8 mouse cellular contexts compared by ENCODE assay signal in genomic region chr8:79030326-79031265, GRCm38 (mm10). TPM values are rescaled to one million over a fixed set of nuclear protein-coding genes. Genes with fewer than 3 reads are reported as not detected.
DNase-seq lines count a peak whose midpoint lies in the region; ATAC-seq lines count a peak whose summit lies in the region.

No protein-coding gene starts in this region.

- intact Hi-C loops in gastrocnemius, postnatal 14 days (cut with DNase I; ENCODE audit: low total_unique reads), result no loop called here
- intact Hi-C loops in left cerebral cortex, postnatal 36 days (cut with DNase I), result loop anchor here (5.0 kb wide), 1 partner anchor 47 kb away; no protein-coding TSS in a partner anchor

- H3K27me3 ChIP-seq in intestine, embryonic 15.5 days (replicated peaks), result no peaks in the 10 kb centered on the region
- no peaks in the 10 kb centered on the region; the same call in 1 of the 2 replicates for H3K27me3 ChIP-seq in midbrain, embryonic 10.5 days (ENCODE audit: low read depth, poor library complexity, severe bottlenecking)

- peak overlapping the region; percentile 99 for H3K9ac ChIP-seq in intestine, embryonic 15.5 days

- ATAC-seq in common myeloid progenitor, adult 5-6 weeks (replicated peaks; ENCODE audit: low read depth, poor library complexity, severe bottlenecking), result peak; percentile 19; the same call in 1 of the 2 replicates
- ATAC-seq in intestine, embryonic 15.5 days, result peak; percentile 23
- ATAC-seq in monocyte, adult 5-6 weeks (replicated peaks; ENCODE audit: insufficient number of reproducible peaks, low FRiP score, low TSS enrichment, poor library complexity, severe bottlenecking), result no peak

- WGBS in intestine, embryonic 15.5 days, result under 1% methylated on average over 57 of the region's 62 CpGs
- under 1% methylated on average over 56 of the region's 62 CpGs for WGBS in midbrain, embryonic 10.5 days

- peak overlapping the region; percentile 100 for H3K27ac ChIP-seq in intestine, embryonic 15.5 days
- peak overlapping the region; percentile 100 for H3K27ac ChIP-seq in midbrain, embryonic 10.5 days (replicated peaks)

- peak overlapping the region; percentile 88 for H3K4me3 ChIP-seq in intestine, embryonic 15.5 days (replicated peaks)
- H3K4me3 ChIP-seq in midbrain, embryonic 10.5 days, result peak overlapping the region; percentile 98

- H3K9me3 ChIP-seq in intestine, embryonic 15.5 days, result no peaks in the 10 kb centered on the region
- no peaks in the 10 kb centered on the region for H3K9me3 ChIP-seq in midbrain, embryonic 10.5 days (replicated peaks)

- peaks cover 21% of the 10 kb centered on the region; the same call in 1 of the 2 replicates for H3K4me1 ChIP-seq in intestine, embryonic 15.5 days (replicated peaks)
- H3K4me1 ChIP-seq in midbrain, embryonic 10.5 days, result peaks cover 46% of the 10 kb centered on the region

- no peaks in the 10 kb centered on the region for H3K36me3 ChIP-seq in intestine, embryonic 15.5 days
- H3K36me3 ChIP-seq in midbrain, embryonic 10.5 days, result no peaks in the 10 kb centered on the region

- peak overlapping the region; percentile 77 for H3K4me2 ChIP-seq in intestine, embryonic 15.5 days (replicated peaks)

- DNase-seq in adrenal gland, adult (ENCODE audit: inconsistent age in 2 of 2, low spot score in 1 of 2), result peak; percentile 83 to 91
- DNase-seq in gastrocnemius, postnatal 14 days, result peak; percentile 61
- DNase-seq in left cerebral cortex, postnatal 36 days (ENCODE audit: low spot score in 2 of 2), result peak; percentile 64 to 65
- peak; percentile 86 for DNase-seq in midbrain, embryonic 10.5 days (ENCODE audit: low spot score)
- peak; percentile 8 for DNase-seq in skeletal muscle tissue, adult 2 months (ENCODE audit: low read depth, low spot score)

RNA-seq across cellular contexts. Expression of gene Zfp827, which starts 2.4 kb away (rescaled TPM):
- 0.78 and 2.3 TPM in 2 replicates for total RNA-seq in common myeloid progenitor, adult 5-6 weeks (2017)
- total RNA-seq in gastrocnemius, postnatal 14 days (2021), result 1 to 10 TPM; 6.7 to 7.4 TPM
- 6.5 and 7.4 TPM in 2 replicates for polyA plus RNA-seq in intestine, embryonic 15.5 days (2015; fragmentation: Nextera tagmentation; extraction: Ambion mirVana)
- total RNA-seq in left cerebral cortex, postnatal 36 days (2021), result 10 to 100 TPM; 42.6 to 45.1 TPM
- polyA plus RNA-seq in midbrain, embryonic 10.5 days (2016; fragmentation: Nextera tagmentation; extraction: Ambion mirVana), result 4.5 and 6.8 TPM in 2 replicates
- total RNA-seq in monocyte, adult 5-6 weeks (2017), result 1.2 to 8.0 TPM (median 2.2 TPM) in 3 replicates

Comparison
In these comparisons a context has a peak if more than half of its experiments do, and no peak if none do; other contexts are left out.
1. DNase-seq: peak in every context shown above with its lines; median percentile 87 in adrenal gland, adult; 86 in midbrain, embryonic 10.5 days; 64 in left cerebral cortex, postnatal 36 days; 61 in gastrocnemius, postnatal 14 days; 8 in skeletal muscle tissue, adult 2 months.